Mouse (Mus musculus) bone marrow macrophage, adult 2 months (primary cell): ENCODE measurements around the gene Gja5.

ENCODE experiments used
- CTCF ChIP-seq: IDR thresholded peaks from 2 replicates; pipeline ENCODE4 v1.5.1; 2012; ENCODE audit warnings: low read depth, mild to moderate bottlenecking, low read length, moderate library complexity
- POLR2A ChIP-seq: IDR thresholded peaks from 2 replicates; pipeline ENCODE4 v1.6.1; 2012; ENCODE audit warnings: mild to moderate bottlenecking, low read depth, low read length, borderline replicate concordance

GRCm38 (mm10) chr3:96992526-96992925 lies 88.0 kb downstream of the Gja5 start:
- TF ChIP-seq CTCF (no peak), POLR2A (no peak)
